Mouse (Mus musculus) kidney, embryonic 16.5 days (tissue): ENCODE data around the gene Rbms3. TPM values are rescaled to one million over a fixed set of nuclear protein-coding genes. Genes with fewer than 3 reads are reported as not detected.

Experiments used
- ATAC-seq: fragments of 200-750 bp; cut with Nextera tagmentation; 2 replicates; pipeline ENCODE4 v1.8.0; 2017; ENCODE audit warnings: moderate TSS enrichment; ENCODE audit not compliant: low FRiP score, low TSS enrichment
- H3K27ac ChIP-seq: fragments of 300-500 bp; sonication (generic); 2 replicates; pipeline ENCODE4 v1.5.1; 2014; ENCODE audit warnings: low read length
- H3K27me3 ChIP-seq: fragments of 300-500 bp; sonication (generic); 2 replicates; pipeline ENCODE4 v1.6.1; 2014; ENCODE audit warnings: low read length, control low read depth, mixed read lengths; ENCODE audit not compliant: insufficient read depth
- H3K36me3 ChIP-seq: fragments of 300-500 bp; sonication (generic); 2 replicates; pipeline ENCODE4 v1.6.1; 2014; ENCODE audit warnings: low read length, control low read depth, mixed read lengths; ENCODE audit not compliant: insufficient read depth
- H3K4me1 ChIP-seq: fragments of 300-500 bp; sonication (generic); 2 replicates; pipeline ENCODE4 v1.6.1; 2014; ENCODE audit warnings: low read length, control low read depth, mixed read lengths; ENCODE audit not compliant: insufficient read depth
- H3K4me2 ChIP-seq: fragments of 300-500 bp; sonication (generic); replicated peaks from 2 replicates; pipeline ENCODE4 v1.6.1; 2014; ENCODE audit warnings: low read depth, low read length
- H3K4me3 ChIP-seq: fragments of 300-500 bp; sonication (generic); 2 replicates; pipeline ENCODE4 v1.5.1; 2014; ENCODE audit warnings: mild to moderate bottlenecking, low read length
- H3K9ac ChIP-seq: fragments of 300-500 bp; sonication (generic); replicated peaks from 2 replicates; pipeline ENCODE4 v1.6.1; 2014; ENCODE audit warnings: low read length
- H3K9me3 ChIP-seq: fragments of 300-500 bp; sonication (generic); 2 replicates; pipeline ENCODE4 v1.6.1; 2016; ENCODE audit warnings: low read length, control low read depth
- WGBS: fragments of 180-500 bp; shearing (Covaris S2); extraction: QIAGEN DNeasy Blood & Tissue Kit; methylation state at CpG from one replicate; pipeline ENCODE4 v1.1.7; 2014; 5-methylcytosine and 5-hydroxymethylcytosine counted together
- polyA plus RNA-seq: library from polyadenylated mRNA; unstranded; fragments of >200 nt; fragmentation: Nextera tagmentation; extraction: Ambion mirVana; gene quantifications from 2 replicates; pipeline ENCODE4 v1.2.1, GENCODE M21; 2015

Rbms3 gene
- polyA plus RNA-seq, 1 experiment from 2014 or later, result 81.9 TPM

DNA sequence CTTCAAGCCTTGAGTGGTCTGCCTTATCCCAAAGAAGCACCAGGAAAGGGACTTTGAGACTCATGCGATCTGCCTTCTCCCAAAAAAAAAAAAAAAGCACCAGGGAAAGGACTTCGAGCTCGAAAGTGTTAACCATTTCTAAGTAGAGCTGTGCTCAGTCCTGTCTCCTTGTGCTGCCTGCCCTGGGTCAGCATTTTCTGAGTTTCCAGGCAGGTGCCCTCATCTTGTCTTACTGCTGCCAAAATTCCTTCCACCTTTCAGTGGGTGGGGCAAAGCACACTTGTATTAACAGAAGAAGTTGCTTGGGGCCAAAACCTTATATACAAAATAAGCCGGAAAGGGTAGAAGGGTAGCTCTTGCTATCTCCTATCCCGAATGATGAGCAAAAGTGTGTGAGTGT is 248.8 kb downstream of the Rbms3 start:
- 61% methylated on average over 5 of the region's 5 CpGs for WGBS
- ATAC-seq, result no peak

DNA sequence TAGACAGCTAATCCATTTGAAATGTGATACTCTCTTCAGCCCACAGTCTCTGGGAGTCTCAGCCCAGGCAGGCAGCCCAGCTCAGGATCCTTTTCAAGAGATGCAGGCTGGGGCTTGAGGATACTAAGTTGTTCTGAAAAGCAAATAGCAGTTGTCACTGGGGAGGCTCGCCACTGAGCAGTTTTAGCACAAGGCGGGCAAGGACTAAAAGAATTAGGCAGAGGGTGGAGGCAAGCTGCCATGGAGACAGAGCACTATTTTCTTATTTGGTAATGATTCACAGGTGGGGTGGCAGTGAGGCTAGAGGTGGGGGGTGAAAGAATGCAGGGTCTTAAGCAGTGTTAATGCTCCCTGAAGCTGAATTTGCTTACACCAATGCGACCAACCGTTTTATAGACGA is 249.6 kb downstream of the Rbms3 start:
- Histone ChIP-seq H3K4me2 (0 out of 2 replicates have a peak overlapping the region, but pooled peaks have one; percentile 5), H3K9ac (no peak overlapping the region), H3K36me3 (no peaks in the 10 kb centered on the region), H3K9me3 (no peaks in the 10 kb centered on the region), H3K4me1 (peaks cover 44% of the 10 kb centered on the region), H3K27me3 (no peaks in the 10 kb centered on the region), H3K27ac (peak overlapping the region; percentile 77), H3K4me3 (no peak overlapping the region)
- WGBS, result 22% methylated on average over 5 of the region's 5 CpGs
- peak; percentile 70 for ATAC-seq

More for the DNA sequence above, 248.8 kb downstream of the Rbms3 start:
- Histone ChIP-seq H3K4me1 (peaks cover 44% of the 10 kb centered on the region), H3K27ac (peak overlapping the region; percentile 77), H3K36me3 (no peaks in the 10 kb centered on the region), H3K4me3 (no peak overlapping the region), H3K4me2 (no peak overlapping the region), H3K27me3 (no peaks in the 10 kb centered on the region), H3K9ac (no peak overlapping the region), H3K9me3 (no peaks in the 10 kb centered on the region)

DNA sequence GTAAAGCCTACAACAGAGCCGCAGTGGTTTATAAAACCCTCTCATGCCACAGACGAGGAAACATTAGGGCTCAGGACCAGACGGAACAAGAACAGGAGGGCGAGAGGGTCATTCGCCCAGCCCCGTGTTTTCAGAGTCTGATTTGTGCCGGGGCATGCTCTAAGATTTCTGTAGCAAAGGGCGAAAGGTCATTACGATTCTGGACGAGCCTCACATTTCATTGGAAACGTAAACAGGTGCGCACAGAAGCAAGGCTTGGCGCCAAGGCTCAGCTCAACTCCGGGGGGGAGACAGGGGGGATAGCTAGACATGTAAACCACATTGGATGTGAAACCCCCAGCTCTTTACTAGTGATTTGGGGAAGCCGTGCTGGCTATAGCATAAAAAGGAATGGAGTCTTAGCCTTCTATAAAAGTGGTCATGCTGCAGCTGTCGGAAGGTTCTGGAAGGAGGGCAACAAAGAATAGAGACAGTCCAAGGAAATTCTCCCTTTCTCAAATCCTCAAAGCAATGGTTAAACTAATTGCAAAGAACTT is 250.2 kb downstream of the Rbms3 start:
- ATAC-seq, result no peak
- H3K9ac ChIP-seq, result no peak overlapping the region
- H3K27ac ChIP-seq, result peak overlapping the region; percentile 77
- WGBS, result 53% methylated on average over 16 of the region's 16 CpGs
- H3K9me3 ChIP-seq, result no peaks in the 10 kb centered on the region
- H3K4me3 ChIP-seq, result no peak overlapping the region
- 0 out of 2 replicates have a peak overlapping the region, but pooled peaks have one; percentile 5 for H3K4me2 ChIP-seq
- H3K27me3 ChIP-seq, result no peaks in the 10 kb centered on the region
- H3K36me3 ChIP-seq, result no peaks in the 10 kb centered on the region
- H3K4me1 ChIP-seq, result peaks cover 44% of the 10 kb centered on the region

- H3K27ac ChIP-seq, result peak overlapping the region; percentile 19; the same call in 1 of the 2 replicates
- H3K4me1 ChIP-seq, result peaks cover 44% of the 10 kb centered on the region
- H3K4me2 ChIP-seq, result no peak overlapping the region
- H3K9ac ChIP-seq, result no peak overlapping the region
- peak; percentile 52; the same call in 1 of the 2 replicates for ATAC-seq
- no peaks in the 10 kb centered on the region for H3K27me3 ChIP-seq
- no peak overlapping the region for H3K4me3 ChIP-seq
- no peaks in the 10 kb centered on the region for H3K9me3 ChIP-seq
- no peaks in the 10 kb centered on the region for H3K36me3 ChIP-seq
- WGBS, result 55% methylated on average over 9 of the region's 9 CpGs
Measured at GRCm38 (mm10) chr9:117378131-117378890, 251.4 kb downstream of the Rbms3 start.

DNA sequence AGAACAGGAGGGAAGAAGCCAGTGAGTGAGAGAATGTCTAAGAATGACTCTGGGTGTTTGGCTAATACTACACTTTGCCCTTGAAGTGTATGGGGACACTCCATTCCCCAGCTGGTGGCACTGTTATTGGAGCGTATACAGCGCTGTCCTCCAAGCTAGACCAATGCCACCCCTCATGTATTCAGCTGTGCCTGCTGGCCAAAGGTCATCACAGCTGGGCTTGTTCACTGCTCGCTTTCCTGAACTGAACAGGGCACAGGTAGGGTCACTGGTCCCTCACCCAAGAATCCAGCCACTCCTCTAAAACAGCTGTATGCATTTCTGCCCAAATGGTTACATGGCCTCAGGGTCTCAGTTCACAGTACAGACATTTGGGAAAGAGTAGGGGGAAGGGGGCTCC is 253.9 kb downstream of the Rbms3 start:
- WGBS, result 89% methylated on average over 3 of the region's 3 CpGs
- no peak for ATAC-seq
- no peak overlapping the region for H3K4me2 ChIP-seq

GRCm38 (mm10) chr9:117373164-117373741 is 256.5 kb downstream of the Rbms3 start:
- no peaks in the 10 kb centered on the region for H3K27me3 ChIP-seq
- H3K36me3 ChIP-seq, result no peaks in the 10 kb centered on the region
- no peak overlapping the region for H3K9ac ChIP-seq
- no peak overlapping the region for H3K4me3 ChIP-seq
- H3K4me1 ChIP-seq, result peaks cover 23% of the 10 kb centered on the region
- WGBS, result 23% methylated on average over 7 of the region's 7 CpGs
- H3K27ac ChIP-seq, result 0 out of 2 replicates have a peak overlapping the region, but pooled peaks have one; percentile 22
- H3K4me2 ChIP-seq, result no peak overlapping the region
- H3K9me3 ChIP-seq, result no peaks in the 10 kb centered on the region
- peak; percentile 44; the same call in 1 of the 2 replicates for ATAC-seq

More for the DNA sequence above, 253.9 kb downstream of the Rbms3 start:
- no peaks in the 10 kb centered on the region for H3K9me3 ChIP-seq
- no peak overlapping the region for H3K9ac ChIP-seq
- H3K4me3 ChIP-seq, result no peak overlapping the region
- H3K27ac ChIP-seq, result no peak overlapping the region
- H3K4me1 ChIP-seq, result peaks cover 46% of the 10 kb centered on the region
- no peaks in the 10 kb centered on the region for H3K27me3 ChIP-seq
- no peaks in the 10 kb centered on the region for H3K36me3 ChIP-seq

GRCm38 (mm10) chr9:117371980-117372379 is 257.7 kb downstream of the Rbms3 start:
- H3K27me3 ChIP-seq, result no peaks in the 10 kb centered on the region
- ATAC-seq, result no peak
- H3K27ac ChIP-seq, result no peak overlapping the region
- H3K36me3 ChIP-seq, result no peaks in the 10 kb centered on the region
- peaks cover 13% of the 10 kb centered on the region for H3K4me1 ChIP-seq
- no peak overlapping the region for H3K9ac ChIP-seq
- H3K4me3 ChIP-seq, result no peak overlapping the region
- whole genome bisulfite sequencing, result 63% methylated on average over 5 of the region's 5 CpGs
- no peaks in the 10 kb centered on the region for H3K9me3 ChIP-seq
- H3K4me2 ChIP-seq, result no peak overlapping the region

- Histone ChIP-seq H3K4me1 (peaks cover 17% of the 10 kb centered on the region), H3K27ac (no peak overlapping the region), H3K4me3 (no peak overlapping the region), H3K9ac (no peak overlapping the region), H3K9me3 (no peaks in the 10 kb centered on the region), H3K27me3 (no peaks in the 10 kb centered on the region), H3K36me3 (no peaks in the 10 kb centered on the region), H3K4me2 (no peak overlapping the region)
- no peak for ATAC-seq
- WGBS, result 93% methylated on average over 6 of the region's 6 CpGs
Measured at GRCm38 (mm10) chr9:117370086-117370485, 259.6 kb downstream of the Rbms3 start.

DNA sequence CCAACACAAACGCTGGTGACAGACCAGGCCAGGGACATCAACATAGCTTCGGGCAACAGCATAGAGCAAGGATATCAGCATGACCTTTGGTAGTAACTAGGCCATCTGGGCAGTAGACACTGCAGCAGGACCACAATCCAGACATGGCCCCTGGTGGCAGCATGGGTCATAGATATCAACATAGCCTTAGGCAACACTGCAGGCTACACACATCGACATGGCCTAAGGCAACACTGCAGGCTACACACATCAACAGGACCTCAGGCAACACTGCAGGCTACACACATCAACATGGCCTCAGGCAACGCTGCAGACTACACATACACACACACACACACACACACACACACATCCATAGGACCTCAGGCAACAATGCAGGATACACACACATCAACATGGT is 261.7 kb downstream of the Rbms3 start:
- Histone ChIP-seq H3K9me3 (no peaks in the 10 kb centered on the region), H3K27ac (no peak overlapping the region), H3K9ac (no peak overlapping the region), H3K36me3 (no peaks in the 10 kb centered on the region), H3K4me3 (no peak overlapping the region), H3K4me2 (no peak overlapping the region), H3K27me3 (no peaks in the 10 kb centered on the region), H3K4me1 (peaks cover 16% of the 10 kb centered on the region)
- WGBS, result 92% methylated on average over 4 of the region's 4 CpGs
- ATAC-seq, result no peak

GRCm38 (mm10) chr9:117364610-117365009 is 265.1 kb downstream of the Rbms3 start:
- Histone ChIP-seq H3K4me1 (peaks cover 10% of the 10 kb centered on the region), H3K27ac (no peak overlapping the region), H3K4me3 (no peak overlapping the region), H3K9ac (no peak overlapping the region), H3K9me3 (no peaks in the 10 kb centered on the region), H3K27me3 (no peaks in the 10 kb centered on the region), H3K36me3 (no peaks in the 10 kb centered on the region), H3K4me2 (no peak overlapping the region)
- 23% methylated on average over 3 of the region's 3 CpGs for WGBS
- peak; percentile 85; the same call in 1 of the 2 replicates for ATAC-seq
